Comparison of ENCODE assay signal across 13 mouse cellular contexts in the genomic region with DNA sequence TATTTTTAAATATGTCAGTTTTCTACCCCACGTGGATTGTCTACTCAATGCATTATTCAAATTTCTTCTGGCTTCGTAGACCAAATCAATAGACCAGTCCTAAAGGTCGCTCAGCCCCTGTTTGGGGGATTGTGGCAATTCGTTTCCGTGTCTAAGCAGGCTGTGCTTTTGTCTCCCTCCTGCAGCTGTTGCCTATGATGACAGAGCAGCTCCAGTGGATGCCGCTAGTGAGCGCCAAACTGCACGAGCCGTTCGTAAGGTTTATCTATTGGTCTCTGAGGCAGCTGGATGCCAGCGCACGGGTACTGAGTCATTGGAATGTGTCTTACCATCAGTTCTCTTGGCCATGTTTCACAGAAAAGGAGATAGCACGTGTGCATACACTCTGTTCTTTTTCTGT. TPM values are rescaled to one million over a fixed set of nuclear protein-coding genes. Genes with fewer than 3 reads are reported as not detected.
A peak's percentile ranks its signal among the peaks of the same experiment; 100 is the strongest.
DNase-seq lines count a peak whose midpoint lies in the region; ATAC-seq and TF ChIP-seq lines count a peak whose summit lies in the region.
"Had no signal": no experiment of that assay in that cellular context is flagged by ENCODE, and none has a peak within 500 bp of the region (broad histone marks: within the 10 kb centered on the region; RNA-seq: fewer than 3 reads in every experiment).

No protein-coding gene starts in this region.

- H3K4me2 ChIP-seq in forebrain, embryonic 14.5 days (ENCODE audit: low read length), result no peak overlapping the region
- H3K4me2 ChIP-seq in forebrain, embryonic 15.5 days (replicated peaks), result no peak overlapping the region
- H3K4me2 ChIP-seq in neural tube, embryonic 11.5 days (ENCODE audit: low read depth), result no peak overlapping the region
- H3K4me2 ChIP-seq: embryonic facial prominence, embryonic 12.5 days; heart, embryonic 11.5 days had no signal

- no peak overlapping the region for H3K27ac ChIP-seq in forebrain, embryonic 14.5 days (ENCODE audit: low read depth, low read length)
- no peak overlapping the region for H3K27ac ChIP-seq in forebrain, embryonic 15.5 days (replicated peaks)
- no peak overlapping the region for H3K27ac ChIP-seq in left cerebral cortex, adult 2 months
- H3K27ac ChIP-seq in neural tube, embryonic 11.5 days (ENCODE audit: low read depth, low read length), result no peak overlapping the region
- H3K27ac ChIP-seq: embryonic facial prominence, embryonic 12.5 days had no signal

- intact Hi-C loops in left cerebral cortex, postnatal 4 days (cut with DNase I), result no loop called here
- intact Hi-C loops in left cerebral cortex, adult 2 months (cut with DNase I), result no loop called here

- ATAC-seq in forebrain, embryonic 14.5 days, result peak; percentile 40; the same call in 1 of the 2 replicates
- ATAC-seq in forebrain, embryonic 15.5 days (replicated peaks), result no peak
- peak; percentile 45; the same call in 1 of the 2 replicates for ATAC-seq in neural tube, embryonic 11.5 days (ENCODE audit: insufficient read depth, low FRiP score, low TSS enrichment)
- no peak for ATAC-seq in erythroid progenitor cell, adult 5-6 weeks (replicated peaks; ENCODE audit: low FRiP score, poor library complexity, severe bottlenecking)

- no peak overlapping the region for H3K9ac ChIP-seq in forebrain, embryonic 14.5 days (ENCODE audit: low read length)
- H3K9ac ChIP-seq in forebrain, embryonic 15.5 days (replicated peaks), result no peak overlapping the region
- H3K9ac ChIP-seq in neural tube, embryonic 11.5 days (ENCODE audit: low read length), result no peak overlapping the region
- H3K9ac ChIP-seq: embryonic facial prominence, embryonic 12.5 days had no signal

- TF ChIP-seq CTCF in left cerebral cortex, adult 2 months (IDR thresholded peaks at IDR 0.05), result no peak; the same call in 1 of the 2 replicates

- no peaks in the 10 kb centered on the region for H3K27me3 ChIP-seq in forebrain, embryonic 14.5 days (replicated peaks; ENCODE audit: control insufficient read depth, insufficient read depth, low read length)
- H3K27me3 ChIP-seq in forebrain, embryonic 15.5 days, result no peaks in the 10 kb centered on the region
- no peaks in the 10 kb centered on the region for H3K27me3 ChIP-seq in neural tube, embryonic 11.5 days (ENCODE audit: control insufficient read depth, insufficient read depth, low read length)
- H3K27me3 ChIP-seq: embryonic facial prominence, embryonic 12.5 days had no signal

- no peaks in the 10 kb centered on the region for H3K4me1 ChIP-seq in forebrain, embryonic 14.5 days (ENCODE audit: control insufficient read depth, insufficient read depth, low read length)
- H3K4me1 ChIP-seq in forebrain, embryonic 15.5 days, result no peaks in the 10 kb centered on the region
- H3K4me1 ChIP-seq in neural tube, embryonic 11.5 days (ENCODE audit: control insufficient read depth, insufficient read depth, low read length), result no peaks in the 10 kb centered on the region
- H3K4me1 ChIP-seq: embryonic facial prominence, embryonic 12.5 days had no signal

- H3K9me3 ChIP-seq in forebrain, embryonic 14.5 days (replicated peaks; ENCODE audit: control insufficient read depth, low read length), result no peaks in the 10 kb centered on the region
- no peaks in the 10 kb centered on the region for H3K9me3 ChIP-seq in forebrain, embryonic 15.5 days
- H3K9me3 ChIP-seq in neural tube, embryonic 11.5 days (ENCODE audit: control insufficient read depth, low read length), result no peaks in the 10 kb centered on the region
- H3K9me3 ChIP-seq: embryonic facial prominence, embryonic 12.5 days had no signal

- WGBS in forebrain, embryonic 14.5 days, result 49% methylated on average over 13 of the region's 13 CpGs
- WGBS in forebrain, embryonic 15.5 days, result 49% methylated on average over 13 of the region's 13 CpGs
- 56% methylated on average over 13 of the region's 13 CpGs for WGBS in neural tube, embryonic 11.5 days

- peaks cover 9% of the 10 kb centered on the region; the same call in 1 of the 2 replicates for H3K36me3 ChIP-seq in forebrain, embryonic 14.5 days (ENCODE audit: control insufficient read depth, insufficient read depth, low read length)
- H3K36me3 ChIP-seq in forebrain, embryonic 15.5 days, result peaks cover 9% of the 10 kb centered on the region; the same call in 1 of the 2 replicates
- H3K36me3 ChIP-seq in neural tube, embryonic 11.5 days (ENCODE audit: control insufficient read depth, insufficient read depth, low read length), result no peaks in the 10 kb centered on the region

- no peak overlapping the region for H3K4me3 ChIP-seq in forebrain, embryonic 14.5 days (ENCODE audit: low read depth, low read length)
- H3K4me3 ChIP-seq in forebrain, embryonic 15.5 days, result no peak overlapping the region
- no peak overlapping the region for H3K4me3 ChIP-seq in left cerebral cortex, adult 2 months
- H3K4me3 ChIP-seq in neural tube, embryonic 11.5 days (ENCODE audit: low read depth, low read length), result no peak overlapping the region
- H3K4me3 ChIP-seq: embryonic facial prominence, embryonic 12.5 days had no signal

- DNase-seq in forebrain, embryonic 14.5 days (ENCODE audit: low spot score), result peak; percentile 33
- DNase-seq in left cerebral cortex, postnatal 4 days, result peak; percentile 6
- no peak for DNase-seq in left cerebral cortex, adult 2 months (ENCODE audit: extremely low spot score in 1 of 2, low spot score in 2 of 2)
- peak; percentile 38 for DNase-seq in WW6 (ENCODE audit: low read depth, low spot score)
- peak; percentile 31 for DNase-seq in neural tube, embryonic 11.5 days (ENCODE audit: low spot score)
- DNase-seq in heart, adult 18-20 months, result no peak
- DNase-seq: cerebellum, adult 18-20 months; kidney, postnatal 10 days; thymus, postnatal 25 days had no signal

RNA-seq across cellular contexts. Expression of a gene that starts 42.9 kb away (rescaled TPM):
- 6.0 and 7.7 TPM in 2 replicates for polyA plus RNA-seq in forebrain, embryonic 14.5 days (2014; fragmentation: Nextera tagmentation; extraction: Ambion mirVana)
- polyA plus RNA-seq in forebrain, embryonic 15.5 days (2015; fragmentation: Nextera tagmentation; extraction: Ambion mirVana), result 11.3 and 12.1 TPM in 2 replicates
- 1 to 10 TPM; 7.5 to 8.0 TPM for total RNA-seq in left cerebral cortex, postnatal 4 days (2021)
- total RNA-seq in left cerebral cortex, adult 2 months (2021), result 1 to 10 TPM; 4.4 to 5.5 TPM
- 7.4 and 9.2 TPM in 2 replicates for polyA plus RNA-seq in neural tube, embryonic 11.5 days (2014; fragmentation: Nextera tagmentation; extraction: Ambion mirVana)
- total RNA-seq in erythroid progenitor cell, adult 5-6 weeks (2015; ENCODE audit: low replicate concordance), result 9.0 and 14.7 TPM in 2 replicates
- 6.4 and 7.3 TPM in 2 replicates for total RNA-seq in erythroid progenitor cell, adult 5-6 weeks (2017; ENCODE audit: low replicate concordance)
- total RNA-seq in heart, adult 18-20 months (2021), result 1 to 10 TPM in 1 of 2 experiments, under 1 TPM in 1; 0.37 to 1.0 TPM

Comparison
In these comparisons a context has a peak if more than half of its experiments do, and no peak if none do; other contexts are left out.
1. ATAC-seq: peak in forebrain, embryonic 14.5 days (single experiment) and neural tube, embryonic 11.5 days (single experiment); none in forebrain, embryonic 15.5 days (single experiment) and erythroid progenitor cell, adult 5-6 weeks (single experiment).
2. DNase-seq: peak in forebrain, embryonic 14.5 days (single experiment), left cerebral cortex, postnatal 4 days (single experiment), WW6 (single experiment) and neural tube, embryonic 11.5 days (single experiment); none in left cerebral cortex, adult 2 months (0 of 2) and heart, adult 18-20 months (0 of 2).